Mouse (Mus musculus): ENCODE results near the gene Ephb2. TPM values are rescaled to one million over a fixed set of nuclear protein-coding genes. Genes with fewer than 3 reads are reported as not detected.

Gene Ephb2
- polyA plus RNA-seq, 1 experiment from 2014 or later = 0.08 TPM

DNA sequence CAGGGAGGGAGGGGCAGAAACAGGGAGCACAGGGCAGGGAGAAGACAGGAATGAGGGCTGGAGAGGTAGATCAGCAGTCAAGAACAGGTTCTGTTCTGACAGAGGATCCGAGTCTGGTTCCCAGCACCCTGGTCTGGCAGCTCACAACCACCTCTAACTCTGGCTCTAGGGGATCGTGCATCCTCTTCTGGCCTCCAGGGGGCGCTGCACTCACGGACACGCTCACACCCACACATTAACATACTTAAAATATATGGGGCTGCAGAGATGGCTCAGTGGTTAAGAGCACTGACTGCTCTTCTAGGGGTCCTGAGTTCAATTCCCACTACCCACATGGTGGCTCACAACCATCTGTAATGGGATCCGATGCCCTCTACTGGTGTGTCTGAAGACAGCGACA, 24.2 kb upstream of the Ephb2 start:
- Histone ChIP-seq H3K27ac (ENCODE audit: low read depth) (no peak overlapping the region), H3K27me3 (ENCODE audit: insufficient read depth, low read length) (peaks cover 10% of the 10 kb centered on the region; the same call in 1 of the 2 replicates), H3K9me3 (ENCODE audit: low read length) (no peaks in the 10 kb centered on the region), H3K9ac (replicated peaks) (no peak overlapping the region), H3K4me2 (ENCODE audit: low read depth, low read length) (no peak overlapping the region), H3K4me1 (ENCODE audit: insufficient read depth) (no peaks in the 10 kb centered on the region), H3K4me3 (ENCODE audit: low read depth, low read length) (no peak overlapping the region), H3K36me3 (replicated peaks; ENCODE audit: insufficient read depth, low read length) (no peaks in the 10 kb centered on the region)
- TF ChIP-seq EP300 (IDR thresholded peaks at IDR 0.05; ENCODE audit: low read depth) (no peak), CTCF (IDR thresholded peaks at IDR 0.05; ENCODE audit: low read depth) (peak; percentile 55)
- DNase-seq (no peak), ATAC-seq (no peak)
- 68% methylated on average over 7 of the region's 7 CpGs for whole genome bisulfite sequencing (ENCODE audit: insufficient replicate concordance)

DNA sequence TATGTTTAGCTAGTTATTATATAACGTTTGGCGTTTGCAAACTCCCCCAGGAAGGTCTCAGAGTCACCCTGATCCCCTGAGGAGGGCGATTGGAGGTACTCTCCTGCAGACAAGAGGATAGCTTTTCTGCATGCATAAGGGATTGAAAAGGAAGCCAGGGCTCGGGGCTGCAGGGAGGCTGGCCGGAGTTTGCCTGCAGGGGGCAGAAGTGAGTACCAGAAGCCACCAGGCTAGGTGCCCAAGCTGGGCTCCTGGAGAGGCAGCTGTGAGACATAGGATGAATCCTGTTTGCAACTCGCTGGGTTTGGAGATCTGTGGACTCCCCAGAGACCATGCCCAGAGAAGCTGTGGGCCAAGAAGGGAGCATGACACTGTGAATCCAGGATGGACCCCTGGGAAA, 19.3 kb upstream of the Ephb2 start:
- Histone ChIP-seq H3K27ac (ENCODE audit: low read depth) (no peak overlapping the region), H3K4me3 (ENCODE audit: low read depth, low read length) (no peak overlapping the region), H3K27me3 (ENCODE audit: insufficient read depth, low read length) (no peaks in the 10 kb centered on the region), H3K9ac (replicated peaks) (no peak overlapping the region), H3K4me2 (ENCODE audit: low read depth, low read length) (no peak overlapping the region), H3K36me3 (replicated peaks; ENCODE audit: insufficient read depth, low read length) (no peaks in the 10 kb centered on the region), H3K9me3 (ENCODE audit: low read length) (no peaks in the 10 kb centered on the region), H3K4me1 (ENCODE audit: insufficient read depth) (no peaks in the 10 kb centered on the region)
- 29% methylated on average over 6 of the region's 6 CpGs for WGBS (ENCODE audit: insufficient replicate concordance)
- TF ChIP-seq EP300 (IDR thresholded peaks at IDR 0.05; ENCODE audit: low read depth) (no peak), CTCF (IDR thresholded peaks at IDR 0.05; ENCODE audit: low read depth) (peak; percentile 37)
- DNase-seq (no peak), ATAC-seq (no peak)

DNA sequence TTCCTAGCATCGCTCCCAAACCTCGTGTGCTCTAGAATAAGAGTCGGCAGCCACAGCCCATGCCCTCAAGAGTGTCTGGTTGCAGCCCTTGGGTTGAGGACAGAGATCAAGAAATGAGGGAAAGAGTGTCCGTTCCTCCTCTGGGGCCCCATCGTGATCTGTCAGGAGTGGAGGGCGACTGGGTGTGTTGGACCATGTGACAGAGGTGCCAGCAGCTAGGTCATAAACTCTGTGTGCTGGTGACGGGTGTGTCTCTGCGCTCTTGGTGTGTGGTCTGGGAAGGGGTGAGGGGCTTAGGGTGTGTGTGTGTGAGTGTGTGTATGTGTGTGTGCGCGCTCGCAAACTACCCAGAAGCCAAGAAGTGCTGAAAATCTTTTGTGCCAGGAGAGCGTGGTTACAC, 17.2 kb upstream of the Ephb2 start:
- H3K36me3 ChIP-seq (replicated peaks; ENCODE audit: insufficient read depth, low read length) = no peaks in the 10 kb centered on the region
- no peak overlapping the region for H3K4me2 ChIP-seq (ENCODE audit: low read depth, low read length)
- TF ChIP-seq EP300 (IDR thresholded peaks at IDR 0.05; ENCODE audit: low read depth) (no peak), CTCF (IDR thresholded peaks at IDR 0.05; ENCODE audit: low read depth) (no peak)
- ATAC-seq (no peak), DNase-seq (no peak)
- no peak overlapping the region for H3K27ac ChIP-seq (ENCODE audit: low read depth)
- H3K4me1 ChIP-seq (ENCODE audit: insufficient read depth) = no peaks in the 10 kb centered on the region
- H3K9me3 ChIP-seq (ENCODE audit: low read length) = no peaks in the 10 kb centered on the region
- no peak overlapping the region for H3K9ac ChIP-seq (replicated peaks)
- H3K27me3 ChIP-seq (ENCODE audit: insufficient read depth, low read length) = no peaks in the 10 kb centered on the region
- H3K4me3 ChIP-seq (ENCODE audit: low read depth, low read length) = no peak overlapping the region
- WGBS (ENCODE audit: insufficient replicate concordance) = 79% methylated on average over 12 of the region's 12 CpGs

DNA sequence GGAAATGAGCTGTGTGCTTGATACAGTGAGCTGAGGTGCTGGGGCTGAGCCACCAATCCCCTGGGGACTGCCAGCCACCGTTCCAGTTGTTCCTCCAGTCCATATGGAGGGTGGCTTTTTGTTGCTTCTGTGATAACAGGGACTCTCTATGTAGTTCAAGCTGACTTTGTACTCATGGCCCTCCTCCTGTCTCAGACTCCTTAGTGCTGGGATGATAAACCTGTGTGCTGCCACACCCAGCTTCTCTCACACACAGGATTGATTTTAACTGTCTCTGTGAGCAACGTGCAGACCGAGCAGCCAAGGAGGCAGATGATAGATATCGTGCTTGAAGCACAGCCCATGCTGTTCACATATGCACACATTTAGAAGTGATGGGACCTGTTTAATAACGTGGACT, 16.3 kb upstream of the Ephb2 start:
- no peaks in the 10 kb centered on the region for H3K9me3 ChIP-seq (ENCODE audit: low read length)
- ATAC-seq (no peak), DNase-seq (no peak)
- H3K4me2 ChIP-seq (ENCODE audit: low read depth, low read length) = no peak overlapping the region
- H3K27ac ChIP-seq (ENCODE audit: low read depth) = no peak overlapping the region
- no peaks in the 10 kb centered on the region for H3K36me3 ChIP-seq (replicated peaks; ENCODE audit: insufficient read depth, low read length)
- TF ChIP-seq CTCF (IDR thresholded peaks at IDR 0.05; ENCODE audit: low read depth) (no peak), EP300 (IDR thresholded peaks at IDR 0.05; ENCODE audit: low read depth) (no peak)
- no peak overlapping the region for H3K4me3 ChIP-seq (ENCODE audit: low read depth, low read length)
- H3K27me3 ChIP-seq (ENCODE audit: insufficient read depth, low read length) = no peaks in the 10 kb centered on the region
- no peaks in the 10 kb centered on the region for H3K4me1 ChIP-seq (ENCODE audit: insufficient read depth)
- 55% methylated on average over 5 of the region's 5 CpGs for WGBS (ENCODE audit: insufficient replicate concordance)
- no peak overlapping the region for H3K9ac ChIP-seq (replicated peaks)

GRCm38 (mm10) chr4:136848565-136848964, 12.8 kb upstream of the Ephb2 start:
- H3K27me3 ChIP-seq (ENCODE audit: insufficient read depth, low read length) = no peaks in the 10 kb centered on the region
- H3K9me3 ChIP-seq (ENCODE audit: low read length) = no peaks in the 10 kb centered on the region
- ATAC-seq (no peak), DNase-seq (no peak)
- no peaks in the 10 kb centered on the region for H3K4me1 ChIP-seq (ENCODE audit: insufficient read depth)
- TF ChIP-seq EP300 (IDR thresholded peaks at IDR 0.05; ENCODE audit: low read depth) (no peak), CTCF (IDR thresholded peaks at IDR 0.05; ENCODE audit: low read depth) (no peak)
- H3K4me2 ChIP-seq (ENCODE audit: low read depth, low read length) = no peak overlapping the region
- H3K9ac ChIP-seq (replicated peaks) = no peak overlapping the region
- H3K4me3 ChIP-seq (ENCODE audit: low read depth, low read length) = no peak overlapping the region
- 69% methylated on average over 4 of the region's 4 CpGs for WGBS (ENCODE audit: insufficient replicate concordance)
- H3K27ac ChIP-seq (ENCODE audit: low read depth) = no peak overlapping the region
- H3K36me3 ChIP-seq (replicated peaks; ENCODE audit: insufficient read depth, low read length) = no peaks in the 10 kb centered on the region

DNA sequence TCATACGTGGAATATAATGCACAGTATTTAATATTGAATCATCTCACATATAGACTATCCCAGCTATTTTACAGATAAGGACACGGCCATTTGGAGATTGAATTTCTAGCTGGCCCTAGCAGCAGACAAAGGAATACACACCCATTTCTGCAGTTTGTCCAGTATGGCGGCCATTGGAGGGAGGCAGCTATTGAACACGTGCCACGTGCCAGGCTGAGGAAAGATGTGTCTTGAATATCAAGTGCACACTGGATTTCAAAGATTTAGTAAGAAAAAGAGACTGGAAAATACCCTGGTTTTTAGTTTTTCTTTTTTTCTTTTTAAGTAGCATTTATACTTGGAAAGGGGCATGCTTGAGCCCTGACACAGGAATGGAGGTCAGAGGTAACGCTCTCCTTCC, 11.4 kb upstream of the Ephb2 start:
- TF ChIP-seq EP300 (IDR thresholded peaks at IDR 0.05; ENCODE audit: low read depth) (no peak), CTCF (IDR thresholded peaks at IDR 0.05; ENCODE audit: low read depth) (no peak)
- ATAC-seq = no peak
- Histone ChIP-seq H3K27me3 (ENCODE audit: insufficient read depth, low read length) (no peaks in the 10 kb centered on the region), H3K27ac (ENCODE audit: low read depth) (no peak overlapping the region), H3K4me3 (ENCODE audit: low read depth, low read length) (no peak overlapping the region), H3K36me3 (replicated peaks; ENCODE audit: insufficient read depth, low read length) (no peaks in the 10 kb centered on the region), H3K4me2 (ENCODE audit: low read depth, low read length) (no peak overlapping the region), H3K4me1 (ENCODE audit: insufficient read depth) (no peaks in the 10 kb centered on the region), H3K9me3 (ENCODE audit: low read length) (no peaks in the 10 kb centered on the region), H3K9ac (replicated peaks) (no peak overlapping the region)
- 81% methylated on average over 6 of the region's 6 CpGs for WGBS (ENCODE audit: insufficient replicate concordance)
- DNase-seq = no peak

DNA sequence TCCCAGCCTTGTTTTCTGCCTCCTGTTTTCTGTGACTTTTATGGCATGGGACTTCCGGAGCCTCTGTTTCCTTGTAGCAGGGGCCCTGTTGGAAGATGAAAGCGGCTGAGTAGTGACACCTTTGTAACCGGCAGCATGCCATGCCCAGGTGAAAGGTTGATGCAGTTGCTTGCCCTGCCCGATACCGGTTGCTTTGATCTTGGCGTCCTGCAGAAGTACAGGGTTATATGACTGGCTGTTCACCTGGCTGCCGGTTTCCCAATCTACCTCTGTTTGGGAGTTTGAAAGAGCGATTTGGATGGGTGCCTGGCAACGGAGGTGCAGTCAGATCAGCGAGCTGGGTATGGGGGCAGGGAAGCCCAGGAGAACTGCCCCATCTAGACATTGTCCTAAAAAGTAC, 7.0 kb upstream of the Ephb2 start:
- Histone ChIP-seq H3K27ac (ENCODE audit: low read depth) (no peak overlapping the region), H3K27me3 (ENCODE audit: insufficient read depth, low read length) (peaks cover 12% of the 10 kb centered on the region; the same call in 1 of the 2 replicates), H3K4me2 (ENCODE audit: low read depth, low read length) (no peak overlapping the region), H3K4me1 (ENCODE audit: insufficient read depth) (no peaks in the 10 kb centered on the region), H3K9me3 (ENCODE audit: low read length) (no peaks in the 10 kb centered on the region), H3K4me3 (ENCODE audit: low read depth, low read length) (no peak overlapping the region), H3K36me3 (replicated peaks; ENCODE audit: insufficient read depth, low read length) (no peaks in the 10 kb centered on the region), H3K9ac (replicated peaks) (no peak overlapping the region)
- 56% methylated on average over 10 of the region's 10 CpGs for WGBS (ENCODE audit: insufficient replicate concordance)
- peak; percentile 86 for ATAC-seq
- peak; percentile 51 for DNase-seq
- TF ChIP-seq EP300 (IDR thresholded peaks at IDR 0.05; ENCODE audit: low read depth) = no peak
- TF ChIP-seq CTCF (IDR thresholded peaks at IDR 0.05; ENCODE audit: low read depth) = no peak
